Mouse (Mus musculus) WW6 (cell line): ENCODE measurements at regions not wholly inside any gene's neighbourhood (a gene's known extent, or its start where the extent isn't known, plus 50 kb on each side); places are given as distances from the start of the nearest gene placed in this dataset.
A peak's percentile ranks its signal among the peaks of the same experiment; 100 is the strongest.

Experiments used
- DNase-seq: peaks from one replicate; pipeline ENCODE4 v3.0.0-alpha.2; 2013; ENCODE audit warnings: low read depth, low spot score

GRCm38 (mm10) chr1:92776353-92776752 lies 55.1 kb upstream of the Gpc1 start:
- DNase-seq = no peak

DNA sequence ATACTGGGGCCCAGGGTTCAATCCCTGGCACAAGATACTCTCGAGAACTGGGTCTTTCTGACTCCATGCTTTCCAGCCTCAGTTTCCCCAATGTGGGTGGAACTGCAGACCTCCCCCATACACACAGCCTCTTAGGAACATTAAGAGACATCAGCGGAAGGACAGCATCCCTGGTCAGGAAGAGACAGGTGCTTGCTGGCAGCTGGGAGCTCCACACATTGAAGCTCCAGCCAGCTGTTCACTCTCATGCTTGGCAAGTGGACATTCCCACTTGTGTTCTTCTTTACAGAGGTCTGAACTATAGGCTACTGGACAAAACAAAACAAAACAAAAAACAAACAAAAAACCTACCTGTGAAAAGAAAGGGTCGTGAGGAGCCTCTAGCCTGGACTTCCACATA lies 55.5 kb upstream of the Gpc1 start:
- no peak for DNase-seq

DNA sequence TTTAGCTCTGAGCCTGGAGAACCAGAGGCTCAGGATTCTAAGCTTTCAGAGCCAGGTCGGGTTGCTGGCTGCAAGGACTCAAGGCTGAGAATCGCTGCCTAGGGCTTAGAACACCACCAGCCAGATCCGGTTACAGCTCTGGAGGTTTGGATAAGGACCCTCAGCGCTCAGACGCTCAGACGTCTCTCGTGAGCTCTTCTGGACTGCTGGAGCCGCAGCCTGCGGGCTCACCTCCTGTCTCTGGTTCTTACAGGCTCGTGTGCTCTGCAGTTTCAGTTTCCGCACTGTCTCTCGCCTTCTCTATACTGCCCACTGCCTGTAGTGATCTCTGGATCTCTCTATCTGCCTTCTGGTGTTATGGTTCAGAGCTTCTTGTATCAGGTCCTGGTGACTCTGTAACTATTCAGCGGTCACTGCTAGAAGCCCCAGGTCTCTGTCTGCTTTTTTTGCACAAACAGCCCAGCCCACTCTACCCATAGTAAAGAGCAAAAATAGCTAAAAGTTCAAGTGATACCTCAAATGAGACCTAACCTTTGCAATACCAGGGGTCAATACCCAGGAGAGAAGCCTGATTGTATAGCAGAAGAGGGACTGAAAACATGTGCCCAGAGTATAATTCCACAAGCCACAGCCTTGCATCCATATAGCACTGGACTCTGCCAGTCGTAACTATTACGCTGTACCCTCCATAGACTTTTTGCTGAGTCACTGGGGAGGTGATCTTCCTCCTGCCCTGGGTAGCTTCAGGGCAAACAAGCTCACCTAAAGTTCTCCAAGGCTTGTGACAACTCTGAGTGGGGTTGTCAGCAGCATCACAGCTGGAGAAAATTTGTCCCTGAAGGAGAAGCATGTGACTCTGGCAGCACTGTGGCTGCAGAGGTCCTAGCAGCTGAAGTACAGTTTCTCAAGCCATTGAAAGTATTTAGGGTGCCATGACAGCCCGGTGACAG lies 56.4 kb upstream of the Gpc1 start:
- DNase-seq = no peak

GRCm38 (mm10) chr1:92774006-92774405 lies 57.4 kb upstream of the Gpc1 start:
- DNase-seq = no peak

DNA sequence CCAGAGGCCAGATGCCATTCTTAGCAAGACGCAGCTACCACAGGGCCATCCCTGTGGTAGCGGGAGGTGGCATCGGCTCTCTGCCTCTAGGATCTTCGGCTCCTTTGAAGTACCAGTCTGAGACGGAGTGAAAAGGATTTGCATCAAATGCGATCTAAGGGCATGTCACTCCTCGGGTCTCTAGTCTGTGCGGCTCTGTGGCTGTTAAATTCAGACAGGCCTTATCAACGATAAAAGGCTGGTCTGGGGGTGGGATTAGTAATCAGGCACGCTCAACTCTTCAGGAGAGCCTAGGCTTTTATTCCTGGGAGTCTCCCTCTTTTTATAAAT lies 58.7 kb upstream of the Gpc1 start:
- no peak for DNase-seq

GRCm38 (mm10) chr1:92772101-92772783 lies 59.2 kb upstream of the Gpc1 start:
- DNase-seq = no peak

DNA sequence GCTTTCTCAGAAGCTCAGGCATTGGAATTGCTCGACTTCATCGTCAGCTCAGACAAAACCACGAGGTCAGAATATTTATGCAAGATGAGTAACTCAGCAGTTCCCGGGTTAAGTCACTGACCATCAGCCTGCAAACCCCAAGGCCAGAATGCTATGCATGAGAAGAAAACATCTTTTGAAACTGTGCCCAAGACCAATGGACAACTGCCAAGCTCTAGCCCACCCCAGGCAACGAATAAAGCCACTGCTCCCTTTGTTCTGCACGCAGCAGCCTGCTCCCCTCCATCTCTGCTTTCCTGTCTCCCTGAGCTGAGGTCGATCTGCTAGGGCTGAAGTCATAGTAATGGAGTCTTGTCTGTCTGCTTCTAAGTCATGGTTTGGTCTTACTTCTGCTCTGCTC lies 61.7 kb upstream of the Gpc1 start:
- DNase-seq = no peak

GRCm38 (mm10) chr1:92769156-92769555 lies 62.3 kb upstream of the Gpc1 start:
- no peak for DNase-seq

DNA sequence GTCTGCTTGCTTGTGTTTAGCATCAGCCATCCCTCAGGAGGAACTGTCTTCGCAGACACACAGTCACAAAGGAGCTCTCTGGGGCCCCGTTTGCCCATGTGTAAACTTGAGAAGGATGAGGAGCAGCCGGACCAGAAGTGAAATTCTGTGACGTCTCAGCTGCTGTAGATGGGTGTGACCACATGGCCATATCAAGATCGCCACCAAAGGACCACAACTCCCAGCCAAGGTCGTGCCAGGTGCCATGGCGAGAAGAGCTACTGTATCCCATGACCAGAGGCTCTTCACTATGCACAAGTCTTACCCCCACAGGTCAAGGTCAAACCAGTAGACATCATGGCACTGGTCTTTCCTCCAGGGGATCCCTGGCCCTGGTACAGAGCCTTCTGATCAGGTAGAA lies 64.9 kb upstream of the Gpc1 start:
- DNase-seq = no peak

- DNase-seq = no peak
Observed at GRCm38 (mm10) chr1:92754793-92755488, 76.5 kb upstream of the Gpc1 start.

DNA sequence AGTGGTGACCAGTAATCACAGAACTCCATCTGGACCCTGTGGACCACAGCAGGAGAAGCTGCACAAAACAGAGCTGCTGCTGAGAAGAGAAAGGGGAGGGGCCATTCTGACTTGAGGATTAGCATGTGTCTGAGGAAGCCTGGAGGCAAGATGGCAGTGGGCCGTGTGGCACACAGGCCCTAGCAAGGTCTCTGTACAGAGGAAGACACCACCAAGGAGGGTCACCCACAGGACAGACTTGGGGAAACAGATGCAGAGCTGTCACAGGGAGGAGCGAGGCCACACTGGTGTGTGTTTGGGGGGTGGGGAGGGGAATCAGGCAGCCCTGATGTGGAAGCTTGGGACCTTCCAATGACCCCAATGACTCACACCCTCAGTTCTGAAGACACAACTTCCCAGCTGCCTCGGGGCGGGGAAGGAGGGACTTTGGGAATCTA lies 79.7 kb upstream of the Gpc1 start:
- DNase-seq = no peak

DNA sequence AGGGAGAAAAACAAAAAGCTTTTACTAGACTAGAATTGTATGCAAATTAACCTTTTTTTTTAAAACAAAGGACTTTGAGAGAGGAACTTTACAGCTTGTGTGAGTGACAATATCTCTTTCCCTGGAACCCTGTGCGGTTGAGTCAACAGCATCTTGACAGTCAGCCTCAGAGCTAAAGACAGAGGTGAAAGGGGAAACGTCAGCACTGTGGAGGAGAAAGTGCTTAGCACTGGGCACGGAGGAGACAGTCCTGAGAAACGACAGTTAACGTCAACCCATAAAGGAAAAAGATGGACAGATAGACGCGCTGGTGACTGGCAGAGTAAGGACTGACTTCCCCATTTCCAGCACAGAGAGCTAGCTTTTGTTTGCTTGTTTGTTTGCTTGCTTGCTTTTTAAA lies 82.0 kb upstream of the Gpc1 start:
- DNase-seq = no peak

- no peak for DNase-seq
Observed at GRCm38 (mm10) chr1:92745284-92745683, 86.2 kb upstream of the Gpc1 start.

DNA sequence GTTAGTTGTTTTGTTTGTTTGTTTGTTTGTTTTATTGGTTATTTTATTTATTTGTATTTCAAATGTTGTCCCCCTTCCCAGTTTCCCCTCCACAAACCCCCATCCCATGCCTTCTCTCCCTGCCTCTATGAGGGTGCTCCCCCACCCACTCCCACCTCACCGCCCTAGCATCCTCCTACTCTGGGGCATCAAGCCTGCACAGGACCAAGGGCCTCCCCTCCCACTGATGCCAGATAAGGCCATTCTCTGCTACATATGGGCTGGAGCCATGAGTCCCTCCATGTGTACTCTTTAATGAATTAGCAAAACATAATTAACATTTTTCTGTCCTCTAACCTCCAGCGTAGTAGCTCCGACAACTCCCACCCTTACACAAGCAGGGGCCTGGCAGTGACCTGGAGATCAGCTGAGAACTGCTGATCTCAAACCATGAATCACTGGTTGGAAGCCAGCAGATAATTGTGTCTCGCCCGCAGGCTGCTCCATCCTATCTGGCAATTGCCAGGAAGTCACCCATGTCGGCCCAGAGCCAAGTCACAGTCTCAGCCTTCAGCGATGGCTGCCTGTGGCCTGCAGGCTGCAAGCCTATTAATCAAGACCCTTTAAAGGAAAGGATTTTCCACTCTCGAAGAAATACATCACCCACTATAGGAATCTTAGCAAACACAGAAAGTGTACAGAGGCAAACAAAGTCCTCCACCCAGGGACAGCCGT lies 86.8 kb upstream of the Gpc1 start:
- DNase-seq = no peak

DNA sequence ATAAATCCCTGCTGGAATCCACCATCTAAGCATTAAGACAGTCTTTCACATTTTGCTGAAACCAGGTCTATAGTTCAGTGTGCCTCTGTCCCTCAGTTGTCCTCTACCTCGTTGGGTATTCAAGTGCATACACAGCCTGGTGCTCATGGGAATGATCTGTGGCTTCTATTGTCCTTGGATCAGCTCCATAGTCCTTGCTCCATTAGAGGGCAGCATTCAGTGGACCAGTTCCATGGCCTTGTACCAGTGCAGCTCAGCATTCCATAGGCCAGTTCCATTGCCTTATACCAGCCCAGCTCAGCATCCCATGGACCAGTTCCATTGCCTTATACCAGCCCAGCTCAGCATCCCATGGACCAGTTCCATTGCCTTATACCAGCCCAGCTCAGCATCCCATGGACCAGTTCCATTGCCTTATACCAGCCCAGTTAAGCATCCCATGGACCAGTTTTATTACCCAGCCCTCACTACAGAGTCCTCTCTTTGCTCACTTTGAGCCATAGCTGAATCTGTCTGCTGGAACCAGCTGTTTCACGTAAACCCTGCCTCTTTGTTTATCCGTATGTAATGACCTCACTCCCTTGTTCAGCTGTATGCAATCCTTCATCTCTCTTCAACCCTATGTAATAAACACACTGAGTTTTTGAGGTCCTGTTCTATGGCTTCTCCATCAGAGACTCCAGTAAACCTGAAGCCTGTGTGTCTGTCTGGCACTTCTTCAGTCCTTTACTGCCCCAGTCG lies 88.4 kb upstream of the Gpc1 start:
- no peak for DNase-seq

DNA sequence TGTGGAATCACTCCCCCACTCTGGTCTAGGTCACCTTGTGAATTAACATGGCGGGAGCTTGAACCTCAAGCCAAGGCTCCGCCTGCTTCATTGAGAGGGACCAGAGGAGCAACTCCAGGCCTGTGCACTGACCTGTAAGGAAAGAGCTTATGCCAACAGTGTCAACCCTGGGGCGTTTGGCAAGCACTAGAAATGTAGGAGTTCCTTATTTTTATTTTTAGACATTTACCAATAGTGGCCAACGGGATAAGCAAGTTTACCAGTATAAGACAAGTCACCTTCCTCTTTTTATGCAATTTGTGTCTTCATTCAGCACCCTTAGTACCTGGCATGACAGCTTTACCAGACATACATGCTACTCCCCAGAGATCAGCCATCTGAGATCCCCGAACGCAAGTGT lies 89.1 kb upstream of the Gpc1 start:
- DNase-seq = no peak

DNA sequence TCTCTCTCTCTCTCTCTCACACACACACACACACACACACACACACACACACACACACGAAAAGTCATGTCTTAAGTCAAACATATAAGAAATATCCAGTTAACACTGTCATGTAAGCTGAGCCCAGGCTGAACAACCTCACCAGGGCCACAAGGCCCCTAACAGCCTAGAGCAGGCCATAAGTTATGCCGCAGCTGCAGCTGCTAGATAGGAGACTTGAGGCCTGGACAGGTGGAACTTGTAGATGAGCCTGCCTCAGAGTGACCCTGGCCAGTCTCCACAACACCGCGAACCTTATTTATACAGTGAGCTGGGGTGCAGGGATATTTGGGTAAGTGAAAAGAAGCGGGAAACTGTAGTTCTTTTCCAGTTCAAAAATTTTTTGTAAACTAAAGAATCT lies 90.4 kb upstream of the Gpc1 start:
- no peak for DNase-seq

DNA sequence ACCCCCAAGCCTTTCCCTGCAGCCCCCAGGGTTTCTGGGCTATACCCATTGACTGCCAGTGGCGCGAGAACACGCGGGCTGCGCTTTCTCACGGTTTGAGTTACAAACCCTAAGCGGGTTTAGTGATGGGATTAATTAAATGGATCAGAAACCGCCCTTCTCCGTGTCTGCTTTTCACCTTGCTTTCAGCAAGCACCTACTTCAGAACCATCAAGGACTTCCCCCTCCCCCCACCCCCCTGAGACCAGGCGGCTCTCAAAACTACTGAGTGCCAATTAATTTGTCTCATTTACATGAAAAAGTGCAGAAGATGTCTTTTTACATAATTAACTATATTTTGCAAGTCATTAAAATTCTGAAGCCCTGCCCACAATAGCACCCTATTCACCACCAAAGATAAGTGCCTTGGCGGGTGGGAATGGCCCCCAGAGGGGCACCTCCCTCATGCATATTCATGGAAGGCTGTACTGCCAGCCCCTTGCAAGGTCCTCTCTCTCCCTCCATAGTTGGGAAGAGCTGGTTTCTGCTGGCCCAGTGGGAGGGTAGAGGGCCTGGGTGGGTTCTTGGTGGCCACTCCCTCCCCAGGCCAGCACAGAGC lies 89.1 kb upstream of the Otos start:
- DNase-seq = peak; percentile 14

- DNase-seq = no peak
Observed at GRCm38 (mm10) chr1:92736411-92736810, 87.8 kb upstream of the Otos start.

DNA sequence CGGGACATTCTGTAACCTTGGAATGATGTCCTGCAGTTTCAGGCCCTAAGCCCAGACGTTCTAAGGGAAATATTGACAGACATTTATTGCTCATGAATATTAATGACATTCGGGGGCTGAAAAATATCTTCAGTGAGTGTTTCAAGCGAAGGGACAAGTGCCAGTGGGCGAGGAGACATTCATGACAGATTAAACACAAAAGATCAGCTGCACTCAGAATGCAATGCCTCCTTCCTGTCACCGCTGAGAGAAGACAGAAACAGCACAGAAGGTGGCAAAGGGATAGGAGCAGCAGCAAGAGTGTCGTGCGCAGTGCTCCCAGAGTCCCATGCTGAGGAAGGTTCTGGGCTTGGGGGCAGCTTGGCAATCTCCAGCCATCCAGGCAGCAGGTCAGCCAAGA lies 85.1 kb upstream of the Otos start:
- DNase-seq = no peak
